Comparison of ENCODE assay signal across 10 mouse cellular contexts in genomic region chr11:120704486-120705325, GRCm38 (mm10). TPM values are rescaled to one million over a fixed set of nuclear protein-coding genes. Genes with fewer than 3 reads are reported as not detected.
DNase-seq lines count a peak whose midpoint lies in the region; ATAC-seq lines count a peak whose summit lies in the region.
"Had no signal": no experiment of that assay in that cellular context is flagged by ENCODE, and none has a peak within 500 bp of the region (broad histone marks: within the 10 kb centered on the region; RNA-seq: fewer than 3 reads in every experiment).

No protein-coding gene starts in this region.

- WGBS in forebrain, embryonic 11.5 days, result 17% methylated on average over 8 of the region's 8 CpGs
- 19% methylated on average over 8 of the region's 8 CpGs for WGBS in forebrain, embryonic 14.5 days
- 47% methylated on average over 8 of the region's 8 CpGs for WGBS in liver, embryonic 11.5 days
- 18% methylated on average over 8 of the region's 8 CpGs for WGBS in limb, embryonic 13.5 days

- H3K4me1 ChIP-seq in forebrain, embryonic 11.5 days (replicated peaks; ENCODE audit: control insufficient read depth, insufficient read depth, low read length), result peaks cover 32% of the 10 kb centered on the region
- H3K4me1 ChIP-seq in forebrain, embryonic 14.5 days (ENCODE audit: control insufficient read depth, insufficient read depth, low read length), result peaks cover 8% of the 10 kb centered on the region; the same call in 1 of the 2 replicates
- H3K4me1 ChIP-seq in liver, embryonic 11.5 days (replicated peaks; ENCODE audit: control insufficient read depth, insufficient read depth, low read length), result peaks cover 33% of the 10 kb centered on the region
- H3K4me1 ChIP-seq in limb, embryonic 13.5 days, result peaks cover 65% of the 10 kb centered on the region

- no peak overlapping the region for H3K4me2 ChIP-seq in forebrain, embryonic 11.5 days (ENCODE audit: low read depth, low read length, severe bottlenecking)
- H3K4me2 ChIP-seq in forebrain, embryonic 14.5 days (ENCODE audit: low read length), result no peak overlapping the region
- H3K4me2 ChIP-seq in liver, embryonic 11.5 days, result no peak overlapping the region
- peak overlapping the region; percentile 27 for H3K4me2 ChIP-seq in limb, embryonic 13.5 days (replicated peaks)
- H3K4me2 ChIP-seq: liver, embryonic 13.5 days had no signal

- peak overlapping the region; percentile 35; the same call in 1 of the 2 replicates for H3K9ac ChIP-seq in forebrain, embryonic 11.5 days (ENCODE audit: low read length)
- no peak overlapping the region; the same call in 1 of the 2 replicates for H3K9ac ChIP-seq in forebrain, embryonic 14.5 days (ENCODE audit: low read length)
- no peak overlapping the region for H3K9ac ChIP-seq in liver, embryonic 11.5 days (ENCODE audit: low read depth, low read length)
- peak overlapping the region; percentile 61 for H3K9ac ChIP-seq in limb, embryonic 13.5 days
- H3K9ac ChIP-seq: liver, embryonic 13.5 days had no signal

- H3K4me3 ChIP-seq in forebrain, embryonic 11.5 days (ENCODE audit: low read depth, low read length), result no peak overlapping the region
- no peak overlapping the region for H3K4me3 ChIP-seq in forebrain, embryonic 14.5 days (ENCODE audit: low read depth, low read length)
- H3K4me3 ChIP-seq in liver, embryonic 11.5 days (ENCODE audit: low read depth, low read length), result no peak overlapping the region
- H3K4me3 ChIP-seq in limb, embryonic 13.5 days, result no peak overlapping the region
- H3K4me3 ChIP-seq: liver, embryonic 13.5 days had no signal

- DNase-seq in forebrain, embryonic 11.5 days (ENCODE audit: low spot score), result peak; percentile 52
- DNase-seq in forebrain, embryonic 14.5 days (ENCODE audit: low spot score), result no peak
- no peak for DNase-seq in liver, embryonic 11.5 days (ENCODE audit: low spot score)
- DNase-seq in liver, result no peak
- DNase-seq in retina, postnatal 1 day, result peak; percentile 90
- no peak for DNase-seq in layer of hippocampus, postnatal 14 days (ENCODE audit: low spot score in 2 of 2)
- DNase-seq: cerebellum, adult 9-11 months; liver, embryonic 13.5 days had no signal

- 0 out of 2 replicates have a peak, but pooled peaks have one; percentile 6 for ATAC-seq in forebrain, embryonic 11.5 days (replicated peaks; ENCODE audit: low FRiP score)
- no peak for ATAC-seq in forebrain, embryonic 14.5 days
- no peak for ATAC-seq in liver, embryonic 11.5 days (replicated peaks; ENCODE audit: low FRiP score)
- ATAC-seq in limb, embryonic 13.5 days (ENCODE audit: low FRiP score, low read depth), result 0 out of 2 replicates have a peak, but pooled peaks have one; percentile 3
- no peak for ATAC-seq in cerebellum, adult (ENCODE audit: insufficient number of reproducible peaks, low FRiP score, low TSS enrichment)

- H3K9me3 ChIP-seq in forebrain, embryonic 11.5 days (ENCODE audit: control insufficient read depth, low read length), result no peaks in the 10 kb centered on the region
- no peaks in the 10 kb centered on the region for H3K9me3 ChIP-seq in forebrain, embryonic 14.5 days (replicated peaks; ENCODE audit: control insufficient read depth, low read length)
- no peaks in the 10 kb centered on the region for H3K9me3 ChIP-seq in liver, embryonic 11.5 days (ENCODE audit: control insufficient read depth, low read length)
- no peaks in the 10 kb centered on the region for H3K9me3 ChIP-seq in limb, embryonic 13.5 days
- H3K9me3 ChIP-seq: liver, embryonic 13.5 days had no signal

- no peaks in the 10 kb centered on the region for H3K36me3 ChIP-seq in forebrain, embryonic 11.5 days (ENCODE audit: control insufficient read depth, insufficient read depth, low read length)
- H3K36me3 ChIP-seq in forebrain, embryonic 14.5 days (ENCODE audit: control insufficient read depth, insufficient read depth, low read length), result peaks cover 37% of the 10 kb centered on the region
- H3K36me3 ChIP-seq in liver, embryonic 11.5 days (ENCODE audit: control insufficient read depth, insufficient read depth, low read length), result peaks cover 12% of the 10 kb centered on the region; the same call in 1 of the 2 replicates
- H3K36me3 ChIP-seq in limb, embryonic 13.5 days, result peaks cover 42% of the 10 kb centered on the region

- no peaks in the 10 kb centered on the region for H3K27me3 ChIP-seq in forebrain, embryonic 11.5 days (ENCODE audit: control insufficient read depth, insufficient read depth, low read length)
- H3K27me3 ChIP-seq in forebrain, embryonic 14.5 days (replicated peaks; ENCODE audit: control insufficient read depth, insufficient read depth, low read length), result no peaks in the 10 kb centered on the region
- no peaks in the 10 kb centered on the region for H3K27me3 ChIP-seq in liver, embryonic 11.5 days (replicated peaks; ENCODE audit: control insufficient read depth, insufficient read depth, low read length)
- no peaks in the 10 kb centered on the region for H3K27me3 ChIP-seq in limb, embryonic 13.5 days
- H3K27me3 ChIP-seq: liver, embryonic 13.5 days had no signal

- no peak overlapping the region for H3K27ac ChIP-seq in forebrain, embryonic 11.5 days (ENCODE audit: low read depth, low read length)
- no peak overlapping the region for H3K27ac ChIP-seq in forebrain, embryonic 14.5 days (ENCODE audit: low read depth, low read length)
- peak overlapping the region; percentile 32; the same call in 1 of the 2 replicates for H3K27ac ChIP-seq in liver, embryonic 11.5 days (ENCODE audit: low read depth, low read length)
- H3K27ac ChIP-seq in limb, embryonic 13.5 days, result peak overlapping the region; percentile 77
- H3K27ac ChIP-seq: liver, embryonic 13.5 days had no signal

RNA-seq across cellular contexts. Expression of gene Cenpx, which starts 8.8 kb away (rescaled TPM):
- polyA plus RNA-seq in forebrain, embryonic 11.5 days (2014; fragmentation: Nextera tagmentation; extraction: Ambion mirVana), result 121 and 130 TPM in 2 replicates
- polyA plus RNA-seq in forebrain, embryonic 14.5 days (2014; fragmentation: Nextera tagmentation; extraction: Ambion mirVana), result 108 and 140 TPM in 2 replicates
- polyA plus RNA-seq in liver, embryonic 11.5 days (2014; fragmentation: Nextera tagmentation; extraction: Ambion mirVana), result 178 and 192 TPM in 2 replicates
- 139 and 145 TPM in 2 replicates for polyA plus RNA-seq in limb, embryonic 13.5 days (2015; fragmentation: Nextera tagmentation; extraction: Ambion mirVana)
- 10 to 100 TPM; 26.8 to 28.9 TPM for total RNA-seq in layer of hippocampus, postnatal 14 days (2021)

RNA-seq across cellular contexts. Expression of gene Lrrc45, which starts 9.0 kb away (rescaled TPM):
- polyA plus RNA-seq in forebrain, embryonic 11.5 days (2014; fragmentation: Nextera tagmentation; extraction: Ambion mirVana), result 53.3 and 54.4 TPM in 2 replicates
- 39.0 and 59.5 TPM in 2 replicates for polyA plus RNA-seq in forebrain, embryonic 14.5 days (2014; fragmentation: Nextera tagmentation; extraction: Ambion mirVana)
- 34.2 and 38.3 TPM in 2 replicates for polyA plus RNA-seq in liver, embryonic 11.5 days (2014; fragmentation: Nextera tagmentation; extraction: Ambion mirVana)
- 66.2 and 75.4 TPM in 2 replicates for polyA plus RNA-seq in limb, embryonic 13.5 days (2015; fragmentation: Nextera tagmentation; extraction: Ambion mirVana)
- 10 to 100 TPM; 56.0 to 58.2 TPM for total RNA-seq in layer of hippocampus, postnatal 14 days (2021)

RNA-seq across cellular contexts. Expression of gene Rac3, which starts 16.6 kb away (rescaled TPM):
- 7.5 and 10.6 TPM in 2 replicates for polyA plus RNA-seq in forebrain, embryonic 11.5 days (2014; fragmentation: Nextera tagmentation; extraction: Ambion mirVana)
- 110 and 119 TPM in 2 replicates for polyA plus RNA-seq in forebrain, embryonic 14.5 days (2014; fragmentation: Nextera tagmentation; extraction: Ambion mirVana)
- polyA plus RNA-seq in liver, embryonic 11.5 days (2014; fragmentation: Nextera tagmentation; extraction: Ambion mirVana), result 1.2 and 1.8 TPM in 2 replicates
- polyA plus RNA-seq in limb, embryonic 13.5 days (2015; fragmentation: Nextera tagmentation; extraction: Ambion mirVana), result 66.2 and 70.5 TPM in 2 replicates
- total RNA-seq in layer of hippocampus, postnatal 14 days (2021), result 10 to 100 TPM; 83.9 to 98.6 TPM

RNA-seq across cellular contexts. Expression of gene Dcxr, which starts 22.4 kb away (rescaled TPM):
- 10.8 and 11.8 TPM in 2 replicates for polyA plus RNA-seq in forebrain, embryonic 11.5 days (2014; fragmentation: Nextera tagmentation; extraction: Ambion mirVana)
- 11.2 and 13.7 TPM in 2 replicates for polyA plus RNA-seq in forebrain, embryonic 14.5 days (2014; fragmentation: Nextera tagmentation; extraction: Ambion mirVana)
- 12.9 and 13.2 TPM in 2 replicates for polyA plus RNA-seq in liver, embryonic 11.5 days (2014; fragmentation: Nextera tagmentation; extraction: Ambion mirVana)
- 15.6 and 16.2 TPM in 2 replicates for polyA plus RNA-seq in limb, embryonic 13.5 days (2015; fragmentation: Nextera tagmentation; extraction: Ambion mirVana)
- 10 to 100 TPM; 10.4 to 12.0 TPM for total RNA-seq in layer of hippocampus, postnatal 14 days (2021)

RNA-seq across cellular contexts. Expression of gene Cbr2, which starts 27.2 kb away (rescaled TPM):
- polyA plus RNA-seq in forebrain, embryonic 11.5 days (2014; fragmentation: Nextera tagmentation; extraction: Ambion mirVana), result 1.8 TPM in 1 of 2 replicates, not detected in the other
- 0.98 and 1.1 TPM in 2 replicates for polyA plus RNA-seq in forebrain, embryonic 14.5 days (2014; fragmentation: Nextera tagmentation; extraction: Ambion mirVana)
- polyA plus RNA-seq in liver, embryonic 11.5 days (2014; fragmentation: Nextera tagmentation; extraction: Ambion mirVana), result 0.22 and 0.32 TPM in 2 replicates
- polyA plus RNA-seq in limb, embryonic 13.5 days (2015; fragmentation: Nextera tagmentation; extraction: Ambion mirVana), result 7.7 and 10.1 TPM in 2 replicates
- 1 to 10 TPM; 2.1 to 2.2 TPM for total RNA-seq in layer of hippocampus, postnatal 14 days (2021)

Comparison
In these comparisons a context has a peak if more than half of its experiments do, and no peak if none do; other contexts are left out.
1. ATAC-seq: peak in forebrain, embryonic 11.5 days (single experiment) and limb, embryonic 13.5 days (single experiment); none in forebrain, embryonic 14.5 days (single experiment), liver, embryonic 11.5 days (single experiment) and cerebellum, adult (single experiment).
2. DNase-seq: peak in forebrain, embryonic 11.5 days (single experiment) and retina, postnatal 1 day (single experiment); none in forebrain, embryonic 14.5 days (single experiment), liver, embryonic 11.5 days (single experiment), liver (single experiment) and layer of hippocampus, postnatal 14 days (0 of 2).
3. H3K9ac ChIP-seq: peak in forebrain, embryonic 11.5 days (single experiment) and limb, embryonic 13.5 days (single experiment); none in forebrain, embryonic 14.5 days (single experiment) and liver, embryonic 11.5 days (single experiment).
4. H3K27ac ChIP-seq: peak in liver, embryonic 11.5 days (single experiment) and limb, embryonic 13.5 days (single experiment); none in forebrain, embryonic 11.5 days (single experiment) and forebrain, embryonic 14.5 days (single experiment).